Mouse (Mus musculus): ENCODE results near the gene Zfp324. TPM values are rescaled to one million over a fixed set of nuclear protein-coding genes. Genes with fewer than 3 reads are reported as not detected.

Gene Zfp324
- polyA plus RNA-seq, 3 experiments from 2014 or later = 1.8 to 3.6 (median 2.6) TPM

DNA sequence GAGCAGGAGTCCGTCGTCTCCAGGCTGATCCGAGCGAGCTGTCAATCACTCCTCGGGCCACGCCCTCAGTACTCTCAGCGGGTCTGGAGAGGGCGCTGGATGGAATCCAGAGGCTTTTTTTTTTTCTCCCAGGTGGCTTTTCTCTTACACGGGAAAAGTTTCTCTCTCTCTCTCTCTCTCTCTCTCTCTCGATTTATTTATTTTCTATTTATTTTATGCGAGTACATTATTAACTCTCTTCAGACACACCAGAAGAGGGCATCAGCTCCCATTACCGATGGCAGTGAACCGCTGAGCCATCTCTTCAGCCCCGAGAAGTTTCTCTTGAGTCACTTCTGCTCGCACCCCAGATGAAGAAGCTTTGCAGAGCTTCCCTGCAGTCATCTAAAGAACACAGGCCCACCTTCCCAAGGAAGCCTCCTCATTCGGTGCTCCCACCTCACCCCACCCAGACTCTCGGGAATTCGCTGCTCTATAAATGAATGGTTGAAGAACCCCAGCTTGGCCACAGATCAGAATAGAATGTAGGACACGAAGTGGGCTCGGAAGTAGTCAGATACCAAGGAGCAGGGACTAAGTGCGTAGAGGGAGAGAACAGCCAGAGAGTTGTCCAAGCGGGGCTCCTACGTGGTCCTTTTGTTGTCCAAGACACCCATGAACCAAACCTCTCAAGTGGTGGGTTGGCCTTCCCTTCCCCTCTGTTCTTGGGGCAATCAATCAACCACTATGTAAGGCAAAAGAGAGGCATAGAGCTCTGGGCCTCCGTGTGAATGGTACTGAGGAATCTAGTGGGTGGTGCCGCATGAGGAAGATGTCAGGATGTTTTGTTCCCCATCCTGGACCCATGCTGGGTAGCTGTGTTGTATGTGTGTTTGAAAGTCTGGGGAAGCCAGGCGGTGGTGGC, 44.6 kb downstream of the Zfp324 start, which contains the start of gene Zbtb45:
TSS of gene Zbtb45 (minus strand) at position 30 of the 904 bp plus-strand sequence.
- no peak for ATAC-seq

DNA sequence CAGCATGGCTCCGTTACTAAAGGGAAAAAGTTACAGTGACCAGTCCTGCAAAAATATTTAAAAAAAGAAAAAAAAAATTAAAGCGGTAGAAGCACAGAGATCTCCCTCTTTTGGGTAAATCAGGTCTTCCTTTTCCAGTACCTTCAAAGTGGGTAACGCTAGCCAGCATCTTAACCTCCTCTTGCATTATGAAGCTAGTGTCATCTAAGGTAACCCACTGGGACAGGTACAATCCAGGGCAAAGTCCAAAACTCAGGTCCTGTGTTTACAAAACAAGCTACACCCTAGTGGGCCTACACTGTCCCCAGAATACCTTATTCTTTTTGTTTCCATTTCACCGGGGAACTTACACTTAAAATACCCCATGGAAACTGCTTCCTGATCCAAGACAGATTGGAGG, 48.0 kb downstream of the Zfp324 start:
- no peak for ATAC-seq

DNA sequence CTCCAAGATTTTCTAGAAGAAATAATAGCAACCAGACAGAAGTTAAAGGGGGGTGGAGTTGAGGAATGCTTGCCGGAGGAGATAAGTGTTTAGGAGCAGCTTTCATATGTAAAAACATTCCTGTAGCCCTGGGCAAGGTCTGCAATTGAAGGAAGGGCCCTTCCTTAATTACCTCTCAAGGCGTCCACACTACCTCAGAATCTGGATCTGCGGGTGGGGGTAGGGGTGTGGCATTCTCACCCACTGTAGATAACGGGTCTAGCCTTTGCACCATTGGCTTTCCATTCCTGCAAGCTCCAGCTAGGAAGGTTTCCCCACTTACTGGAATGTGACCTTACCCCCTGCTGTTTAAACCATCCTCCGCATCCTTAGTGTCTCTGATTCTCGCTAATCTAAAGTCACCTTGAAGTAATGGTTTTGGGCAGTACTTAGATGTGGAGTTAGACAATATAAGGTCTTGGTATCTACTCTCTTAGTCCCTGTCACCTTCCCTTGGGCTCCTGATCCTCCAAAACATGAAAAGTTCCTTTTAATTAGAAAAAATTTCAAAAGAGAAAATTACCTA, 48.7 kb downstream of the Zfp324 start:
- no peak for ATAC-seq

- ATAC-seq = no peak
These were observed 49.6 kb downstream of the Zfp324 start for GRCm38 (mm10) chr7:13015217-13015616.

GRCm38 (mm10) chr7:13022773-13023535, 57.3 kb downstream of the Zfp324 start:
- ATAC-seq = peak; percentile 18

Other genes with a start within 250 kb of the Zfp324 start
- under 1 TPM in 1 of 3 experiments, not detected in 2; 0.12 TPM for gene Vmn2r56, start 230.8 kb upstream of the Zfp324 start, polyA plus RNA-seq (2017; shearing (Covaris generic))
- 1 to 10 TPM in 2 of 3 experiments, under 1 TPM in 1; 0.63 to 1.3 (median 1.1) TPM for gene Zscan18, start 162.2 kb upstream of the Zfp324 start, polyA plus RNA-seq (2017; shearing (Covaris generic))
- gene Zfp329, start 147.0 kb upstream of the Zfp324 start, polyA plus RNA-seq (2017; shearing (Covaris generic)) = 10 to 100 TPM; 13.5 to 25.4 (median 19.3) TPM
- gene Zfp110, start 131.1 kb upstream of the Zfp324 start, polyA plus RNA-seq (2017; shearing (Covaris generic)) = 10 to 100 TPM; 62.9 to 99.3 (median 85.2) TPM
- gene Zfp128, start 84.7 kb upstream of the Zfp324 start, polyA plus RNA-seq (2017; shearing (Covaris generic)) = 1 to 10 TPM; 1.1 to 1.6 (median 1.6) TPM
- gene Zscan22, start 68.0 kb upstream of the Zfp324 start, polyA plus RNA-seq (2017; shearing (Covaris generic)) = 10 to 100 TPM; 10.5 to 11.0 (median 10.6) TPM
- gene Rps5, start 43.5 kb upstream of the Zfp324 start, polyA plus RNA-seq (2017; shearing (Covaris generic)) = 1,000 to 10,000 TPM; 1,828 to 3,143 (median 2,832) TPM
- gene Rnf225, start 38.4 kb upstream of the Zfp324 start, polyA plus RNA-seq (2017; shearing (Covaris generic)) = under 1 TPM in 2 of 3 experiments, not detected in 1; 0.11 to 0.28 TPM
- gene Zfp446, start 12.0 kb downstream of the Zfp324 start, polyA plus RNA-seq (2017; shearing (Covaris generic)) = 1 to 10 TPM; 2.7 to 5.9 (median 4.1) TPM
- gene Slc27a5, start 32.4 kb downstream of the Zfp324 start, polyA plus RNA-seq (2017; shearing (Covaris generic)) = 1 to 10 TPM in 1 of 3 experiments, under 1 TPM in 2; 0.41 to 1.2 (median 0.64) TPM
- 10 to 100 TPM; 42.1 to 76.8 (median 57.0) TPM for gene Trim28, start 33.3 kb downstream of the Zfp324 start, polyA plus RNA-seq (2017; shearing (Covaris generic))
- gene Zbtb45, start 44.2 kb downstream of the Zfp324 start, polyA plus RNA-seq (2017; shearing (Covaris generic)) = 1 to 10 TPM; 5.4 to 8.0 (median 6.5) TPM
- 100 to 1,000 TPM; 296 to 343 (median 309) TPM for gene Chmp2a, start 69.0 kb downstream of the Zfp324 start, polyA plus RNA-seq (2017; shearing (Covaris generic))
- gene Ube2m, start 72.4 kb downstream of the Zfp324 start, polyA plus RNA-seq (2017; shearing (Covaris generic)) = 10 to 100 TPM; 14.9 to 21.8 (median 16.4) TPM
- under 1 TPM; 0.18 to 0.35 (median 0.20) TPM for gene Mzf1, start 88.9 kb downstream of the Zfp324 start, polyA plus RNA-seq (2017; shearing (Covaris generic))
- not detected for gene Vmn1r85, start 129.3 kb downstream of the Zfp324 start, polyA plus RNA-seq (2017; shearing (Covaris generic))
- under 1 TPM in 1 of 3 experiments, not detected in 2; 0.05 TPM for gene Vmn1r86, start 154.1 kb downstream of the Zfp324 start, polyA plus RNA-seq (2017; shearing (Covaris generic))
- gene Vmn1r87, start 174.3 kb downstream of the Zfp324 start, polyA plus RNA-seq (2017; shearing (Covaris generic)) = under 1 TPM in 1 of 3 experiments, not detected in 2; 0.15 TPM
- gene Vmn1r88, start 193.7 kb downstream of the Zfp324 start, polyA plus RNA-seq (2017; shearing (Covaris generic)) = under 1 TPM; 0.04 to 0.07 (median 0.05) TPM
- gene Vmn1r89, start 247.2 kb downstream of the Zfp324 start, polyA plus RNA-seq (2017; shearing (Covaris generic)) = not detected

All from inflammation-experienced regulatory T-cells, adult 6 months (primary cell).